Mouse (Mus musculus): ENCODE results near the gene Cacna2d3.

DNA sequence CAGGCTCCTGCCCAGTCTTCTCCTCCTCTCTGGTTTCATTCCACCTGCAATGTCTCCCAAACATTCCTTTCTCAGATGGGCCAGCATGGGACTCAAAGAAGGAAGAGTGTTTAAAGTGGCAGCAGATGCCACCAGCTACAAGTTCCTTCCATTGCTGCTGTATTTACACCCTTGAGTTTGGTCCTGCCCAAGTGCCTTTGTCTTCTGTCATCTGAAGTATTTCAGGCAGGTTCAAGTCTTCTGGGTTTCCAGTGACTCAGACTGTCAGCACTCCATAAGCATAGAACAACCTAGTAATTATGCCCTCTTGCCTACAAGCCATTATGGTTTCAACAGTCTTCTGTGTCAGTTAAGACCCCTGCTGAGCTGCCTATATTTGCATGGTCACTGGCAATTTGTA lies 493.2 kb downstream of the Cacna2d3 start:
- TF ChIP-seq GATA1 (IDR thresholded peaks at IDR 0.05; ENCODE audit: borderline replicate concordance, low read length) (no peak), FLI1 (IDR thresholded peaks at IDR 0.05; ENCODE audit: low read length) (no peak)

Data from megakaryocyte, embryonic 14.5 days (primary cell).